Mouse (Mus musculus) cerebellum, postnatal 14 days (tissue): ENCODE measurements around the gene Serpina3j.
"Not testable (repeated sequence)": the region's sequence is repeated elsewhere in the genome, so short reads cannot be mapped to it uniquely, and the experiment has no call there.

ENCODE experiments used
- DNase-seq, 2 experiments: peaks; one replicate each; pipeline ENCODE4 v3.0.0; 2021; ENCODE audit warnings: mixed read lengths in 2 of 2

The Serpina3j gene

DNA sequence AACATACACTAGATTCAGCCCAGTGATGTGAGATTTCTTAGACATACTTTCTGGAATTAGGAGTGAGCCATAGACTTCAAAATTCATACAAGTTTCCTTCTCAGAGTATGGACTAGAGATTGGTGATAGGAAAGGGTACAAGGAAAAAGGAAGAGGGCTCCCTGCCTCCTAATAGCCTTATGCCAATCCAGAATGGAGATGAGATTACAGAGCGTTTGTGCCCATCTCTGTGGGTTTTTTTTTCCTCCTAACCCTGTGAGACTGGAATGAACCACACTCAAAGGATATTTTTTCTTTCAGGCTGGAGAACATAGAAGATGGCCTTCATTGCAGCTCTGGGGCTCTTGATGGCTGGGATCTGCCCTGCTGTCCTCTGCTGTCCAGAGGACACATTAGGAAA lies at the start of gene Serpina3j:
Gene Serpina3j, plus strand, starts transcription at position 301 of the 400 bp plus-strand sequence.
- no peak for DNase-seq

GRCm38 (mm10) chr12:104266374-104266773 lies 48.0 kb upstream of the Serpina3j start:
- no peak for DNase-seq

DNA sequence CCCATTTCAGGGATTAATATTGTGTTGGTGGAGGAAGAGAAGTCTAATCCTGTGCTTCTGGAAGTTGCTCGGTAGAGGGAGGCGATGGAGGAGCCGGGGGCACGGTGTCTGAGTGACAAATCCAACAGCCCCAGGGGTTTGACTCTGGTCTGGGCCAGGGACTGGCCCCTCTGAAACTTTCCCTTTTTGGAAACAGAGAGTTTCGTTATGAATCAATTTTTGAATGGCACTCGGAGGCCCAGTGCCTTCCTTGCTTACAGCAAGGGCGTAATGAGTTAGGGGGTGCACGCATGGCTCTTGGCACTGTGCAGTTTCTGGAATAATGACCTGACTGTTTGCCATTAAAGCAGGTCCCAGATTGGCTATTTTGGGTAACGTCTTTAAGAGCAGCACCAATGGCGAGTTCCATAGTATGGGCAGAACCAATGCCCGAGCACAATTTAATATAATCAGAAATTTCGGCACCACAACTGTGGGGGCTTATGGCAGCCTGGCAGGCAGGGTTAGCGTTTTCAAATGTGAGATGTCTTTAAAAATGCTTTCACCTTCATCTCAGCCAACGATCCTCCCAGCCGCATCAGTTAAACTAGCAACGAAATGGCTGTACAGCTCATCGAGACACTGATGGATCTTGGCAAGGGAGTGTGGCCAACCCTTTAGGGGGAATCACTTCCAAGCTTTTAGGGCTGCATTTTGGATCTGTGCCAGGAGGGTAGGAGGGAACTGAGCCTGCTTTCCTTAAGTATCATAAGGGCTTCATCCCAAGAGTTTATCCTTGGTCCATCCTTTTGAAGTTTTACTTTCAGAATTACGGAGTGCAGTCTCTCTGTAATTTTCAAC lies 35.9 kb upstream of the Serpina3j start:
- DNase-seq = no peak

- no peak for DNase-seq
Observed at GRCm38 (mm10) chr12:104279056-104279435, 35.3 kb upstream of the Serpina3j start.

DNA sequence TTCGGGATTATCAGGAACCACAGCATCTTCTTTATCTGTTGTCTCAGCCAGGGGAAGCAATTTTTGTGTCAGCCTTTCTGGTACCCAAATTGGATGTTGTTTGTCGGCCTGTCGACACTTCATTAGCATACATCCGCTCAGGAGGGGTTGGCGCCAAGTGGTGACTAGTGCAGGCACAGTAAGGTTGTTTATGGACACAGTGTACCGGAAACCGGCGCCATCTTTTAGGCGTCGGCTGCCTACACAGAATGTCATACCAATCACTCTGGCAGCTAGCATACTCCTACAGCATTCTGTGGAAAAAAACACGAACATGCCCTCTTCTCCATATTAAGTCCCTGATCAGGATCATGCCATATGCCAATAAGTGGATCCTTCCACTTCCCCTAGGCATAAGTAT lies 31.0 kb upstream of the Serpina3j start:
- no peak for DNase-seq

DNA sequence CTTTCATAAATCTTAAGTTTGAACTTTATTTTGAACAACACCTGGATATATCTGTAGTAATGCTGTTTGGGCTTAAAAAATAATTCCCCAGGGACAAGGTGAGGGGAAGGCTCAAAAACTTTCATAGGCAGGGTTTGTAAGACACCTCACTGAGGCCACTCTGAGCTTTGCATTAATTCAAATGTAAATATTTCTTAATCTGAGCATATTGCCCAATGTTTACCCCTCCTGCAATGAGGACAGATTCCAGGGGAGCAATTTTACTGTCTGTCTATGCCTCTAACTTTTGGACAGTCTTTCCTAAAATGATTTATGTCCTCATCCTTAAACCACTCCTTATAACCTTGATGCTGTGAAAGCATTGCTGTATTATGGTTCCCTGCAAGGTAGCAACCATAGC lies 26.0 kb upstream of the Serpina3j start:
- DNase-seq = no peak

- no peak for DNase-seq
Observed at GRCm38 (mm10) chr12:104289872-104290271, 24.5 kb upstream of the Serpina3j start.

DNA sequence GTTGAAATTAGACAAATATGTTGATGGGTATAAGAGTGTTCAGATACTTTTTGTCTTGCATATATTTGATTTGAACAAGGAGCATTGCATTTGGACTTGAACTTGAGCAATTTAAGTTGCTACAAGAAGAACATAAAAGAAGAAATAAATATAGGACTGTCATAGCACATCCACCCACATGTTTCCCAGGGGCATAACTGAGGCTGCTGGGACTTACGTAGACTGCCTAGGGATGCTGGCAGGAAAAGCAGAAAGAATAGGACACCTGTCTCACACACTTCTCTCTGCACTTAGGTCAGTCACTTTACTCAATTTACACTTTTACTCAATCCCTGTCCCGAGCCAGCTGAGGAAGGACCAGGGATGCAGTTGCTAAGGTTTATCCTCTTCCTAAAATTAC lies 20.4 kb upstream of the Serpina3j start:
- no peak for DNase-seq

GRCm38 (mm10) chr12:104298049-104298448 lies 16.3 kb upstream of the Serpina3j start:
- DNase-seq = no peak

DNA sequence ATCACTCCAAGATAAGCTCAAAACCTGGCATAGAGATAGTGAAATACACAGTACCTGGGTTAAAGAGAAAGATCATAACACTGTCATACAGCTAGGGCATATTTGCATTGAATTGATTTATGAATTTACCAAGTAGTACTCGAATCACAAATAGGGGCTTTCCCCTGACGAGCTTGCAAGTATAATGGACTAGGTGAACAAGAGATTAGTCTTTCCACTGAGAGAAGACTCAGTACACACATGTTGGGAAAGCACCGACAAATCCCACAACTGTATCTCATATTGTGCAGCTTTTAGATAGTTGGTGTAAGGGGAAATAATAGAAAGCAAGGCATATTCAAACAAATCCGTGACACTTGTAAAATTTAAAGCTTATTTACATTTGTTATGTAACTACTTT lies 8.4 kb upstream of the Serpina3j start:
- no peak for DNase-seq

GRCm38 (mm10) chr12:104322454-104322853 lies 8.1 kb downstream of the Serpina3j start:
- no peak for DNase-seq

GRCm38 (mm10) chr12:104331701-104332100 lies 17.3 kb downstream of the Serpina3j start:
- DNase-seq = no peak

GRCm38 (mm10) chr12:104336873-104337272 lies 22.5 kb downstream of the Serpina3j start:
- DNase-seq = not testable (repeated sequence)

GRCm38 (mm10) chr12:104338226-104338625 lies 23.9 kb downstream of the Serpina3j start, which contains the start of the genes Serpina3k and Serpina3m:
Gene Serpina3k, plus strand, starts transcription at chr12:104338486.
Gene Serpina3m, plus strand, starts transcription at chr12:104338486.
- DNase-seq = not testable (repeated sequence)

GRCm38 (mm10) chr12:104338705-104339104 lies 24.4 kb downstream of the Serpina3j start:
- no peak for DNase-seq

DNA sequence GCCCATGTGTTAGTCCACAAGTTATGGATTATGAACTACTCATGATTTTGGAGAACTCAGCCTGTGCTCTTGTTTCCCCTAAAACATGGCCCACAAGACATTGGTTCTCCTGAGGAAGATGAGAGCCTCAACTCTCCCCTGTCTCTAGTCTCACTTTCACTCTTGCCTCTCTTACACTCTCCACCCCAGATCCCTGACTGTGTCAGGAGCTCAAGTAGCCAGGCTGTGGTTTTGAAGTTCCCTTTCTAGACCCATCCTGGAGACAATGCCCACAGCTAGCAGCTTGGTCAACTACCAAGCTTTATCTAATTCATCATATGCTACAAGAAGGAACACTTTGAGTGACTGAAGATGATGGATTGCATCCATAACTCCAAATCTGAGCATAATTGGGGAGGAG lies 28.1 kb downstream of the Serpina3j start:
- DNase-seq = not testable (repeated sequence)

- no peak for DNase-seq
Observed at GRCm38 (mm10) chr12:104345181-104345580, 30.8 kb downstream of the Serpina3j start.

DNA sequence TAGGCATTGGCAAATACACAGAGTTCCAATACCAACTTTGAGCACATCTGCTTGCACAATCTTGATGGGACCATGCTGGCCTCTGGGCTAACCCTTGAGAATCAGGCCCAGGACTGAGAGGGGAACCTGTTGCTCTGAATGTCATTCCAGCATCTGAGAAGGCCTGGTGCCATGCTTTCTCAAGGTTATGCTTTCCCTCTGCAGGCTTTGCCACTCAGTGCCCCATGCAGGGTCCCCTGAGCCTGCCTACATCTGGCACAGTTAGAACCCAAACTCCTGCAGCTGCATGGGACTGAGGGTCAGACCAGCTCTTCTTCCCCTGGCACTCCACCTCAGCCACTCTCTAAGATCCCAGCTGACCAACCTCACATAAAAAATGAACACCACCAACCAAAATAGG lies 31.4 kb downstream of the Serpina3j start:
- no peak for DNase-seq

- no peak for DNase-seq
Observed at GRCm38 (mm10) chr12:104347091-104347490, 32.7 kb downstream of the Serpina3j start.

- peak; percentile 38 to 63 for DNase-seq
Observed at GRCm38 (mm10) chr12:104351812-104352211, 37.5 kb downstream of the Serpina3j start.

- no peak for DNase-seq
Observed at GRCm38 (mm10) chr12:104356006-104356405, 41.7 kb downstream of the Serpina3j start.

GRCm38 (mm10) chr12:104369986-104370385 lies 55.6 kb downstream of the Serpina3j start:
- no peak for DNase-seq
